Mouse (Mus musculus) heart, embryonic 13.5 days (tissue): Measurements from ENCODE around the gene Slc8a2. TPM values are rescaled to one million over a fixed set of nuclear protein-coding genes. Genes with fewer than 3 reads are reported as not detected.

Source experiments
- ATAC-seq: fragments of 200-750 bp; cut with Nextera tagmentation; 2 replicates; pipeline ENCODE4 v1.8.0; 2017; ENCODE audit warnings: moderate TSS enrichment; ENCODE audit not compliant: insufficient number of reproducible peaks, low FRiP score, low TSS enrichment; ENCODE audit errors: extremely low read depth
- H3K27ac ChIP-seq: fragments of 300-500 bp; sonication (generic); replicated peaks from 2 replicates; pipeline ENCODE4 v1.5.1; 2015; ENCODE audit warnings: moderate library complexity, mild to moderate bottlenecking, inconsistent platforms
- H3K27me3 ChIP-seq: fragments of 300-500 bp; sonication (generic); replicated peaks from 2 replicates; pipeline ENCODE4 v1.6.1; 2015; ENCODE audit warnings: mild to moderate bottlenecking, inconsistent platforms
- H3K36me3 ChIP-seq: fragments of 300-500 bp; sonication (generic); 2 replicates; pipeline ENCODE4 v1.6.1; 2015; ENCODE audit warnings: mild to moderate bottlenecking, inconsistent platforms
- H3K4me1 ChIP-seq: fragments of 300-500 bp; sonication (generic); 2 replicates; pipeline ENCODE4 v1.6.1; 2015; ENCODE audit warnings: inconsistent platforms
- H3K4me2 ChIP-seq: fragments of 300-500 bp; sonication (generic); 2 replicates; pipeline ENCODE4 v1.6.1; 2015; ENCODE audit warnings: inconsistent platforms, mild to moderate bottlenecking, moderate library complexity
- H3K4me3 ChIP-seq: fragments of 300-500 bp; sonication (generic); 2 replicates; pipeline ENCODE4 v1.5.1; 2015; ENCODE audit warnings: moderate library complexity, mild to moderate bottlenecking, inconsistent platforms
- H3K9ac ChIP-seq: fragments of 300-500 bp; sonication (generic); 2 replicates; pipeline ENCODE4 v1.6.1; 2015; ENCODE audit warnings: inconsistent platforms, mild to moderate bottlenecking, moderate library complexity
- H3K9me3 ChIP-seq: fragments of 300-500 bp; sonication (generic); 2 replicates; pipeline ENCODE4 v1.6.1; 2016; ENCODE audit warnings: inconsistent platforms
- WGBS: fragments of 180-500 bp; shearing (Covaris S2); methylation state at CpG from one replicate; pipeline ENCODE4 v1.1.7; 2015; ENCODE audit warnings: mixed read lengths; 5-methylcytosine and 5-hydroxymethylcytosine counted together
- polyA plus RNA-seq: library from polyadenylated mRNA; unstranded; fragments of >200 nt; fragmentation: Nextera tagmentation; extraction: Ambion mirVana; gene quantifications from 2 replicates; pipeline ENCODE4 v1.2.1, GENCODE M21; 2015

Gene Slc8a2
- polyA plus RNA-seq, 1 experiment from 2014 or later, result 0.20 TPM

DNA sequence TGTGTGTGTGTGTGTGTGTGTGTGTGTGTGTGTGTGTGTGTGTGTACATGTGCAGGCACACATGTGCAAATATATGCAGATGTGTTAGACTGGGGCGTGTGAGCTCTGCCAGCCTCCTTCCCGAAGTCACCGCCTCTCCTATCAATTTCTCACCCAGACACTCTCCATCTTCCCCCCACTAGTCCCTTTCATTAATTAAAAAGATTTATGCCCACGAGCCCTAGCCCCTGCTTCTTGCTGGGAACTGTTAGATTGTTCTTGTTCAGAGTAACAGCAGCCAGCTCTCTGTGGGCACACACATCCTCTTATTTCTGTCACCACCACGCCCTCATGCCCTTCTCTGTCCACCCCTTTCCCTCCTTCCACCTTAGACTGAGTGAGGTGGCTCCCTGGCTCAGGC lies 43.5 kb downstream of the Slc8a2 start:
- ATAC-seq, result no peak
- H3K36me3 ChIP-seq, result no peaks in the 10 kb centered on the region
- peaks cover 1% of the 10 kb centered on the region; the same call in 1 of the 2 replicates for H3K9me3 ChIP-seq
- 54% methylated on average over 5 of the region's 5 CpGs for WGBS
- H3K4me3 ChIP-seq, result no peak overlapping the region
- H3K9ac ChIP-seq, result no peak overlapping the region
- H3K27ac ChIP-seq, result no peak overlapping the region
- peaks cover 27% of the 10 kb centered on the region for H3K27me3 ChIP-seq
- H3K4me1 ChIP-seq, result peaks cover 25% of the 10 kb centered on the region
- H3K4me2 ChIP-seq, result no peak overlapping the region

DNA sequence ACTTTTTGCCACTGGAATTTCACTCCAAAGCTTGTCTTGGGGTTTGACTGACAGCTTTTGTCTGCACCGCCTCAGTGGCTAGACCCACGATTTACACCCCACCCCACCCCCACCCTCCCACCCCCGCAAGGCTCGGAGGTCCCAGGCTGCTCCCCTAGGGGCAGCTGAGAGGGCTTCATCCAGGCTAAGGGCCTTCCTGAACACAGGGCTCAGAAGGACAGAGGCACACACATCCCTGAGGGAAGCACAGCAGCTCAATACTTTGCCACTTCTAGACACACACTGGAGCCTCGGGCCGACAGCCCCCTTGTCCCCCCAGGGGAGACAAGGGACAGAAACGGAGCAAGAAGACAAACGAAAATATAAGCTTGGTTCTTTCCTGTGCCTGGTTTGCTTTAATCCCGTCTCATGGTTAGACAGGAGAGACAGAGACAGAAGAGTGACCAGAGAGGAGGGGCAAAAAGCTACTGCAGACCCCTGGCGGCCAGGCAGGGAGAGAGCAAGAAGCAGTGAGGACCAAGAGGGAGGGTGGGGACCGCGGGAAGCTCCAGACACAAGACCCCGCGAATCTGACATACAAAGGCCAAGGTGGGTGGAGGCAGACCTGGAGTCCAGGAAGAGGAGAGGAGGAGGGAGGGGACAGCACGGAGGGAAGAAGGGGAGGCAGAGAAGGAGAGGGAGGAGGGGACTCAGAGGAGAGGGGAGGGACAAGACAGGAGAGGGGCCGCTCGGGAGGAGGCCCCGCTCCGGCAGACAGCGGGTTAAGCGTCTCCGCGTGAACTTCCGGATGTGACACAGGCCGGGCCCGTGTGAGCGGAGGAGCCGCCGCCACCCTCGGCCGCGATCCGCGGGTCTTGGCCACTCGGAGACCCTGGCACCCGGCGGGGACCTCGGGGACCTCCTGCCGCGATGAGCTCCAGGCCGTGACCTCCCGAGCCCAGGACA lies 45.2 kb downstream of the Slc8a2 start, which contains the start of gene Meis3:
TSS of gene Meis3 (plus strand) at position 494 of the 945 bp plus-strand sequence.
- peak within 1 kb of the TSS; percentile 88 for H3K4me2 ChIP-seq
- peak; percentile 55; the same call in 1 of the 2 replicates for ATAC-seq
- H3K36me3 ChIP-seq, result peaks cover 14% of the 10 kb centered on the region
- H3K4me1 ChIP-seq, result peaks cover 25% of the 10 kb centered on the region
- peak within 1 kb of the TSS; percentile 71 for H3K4me3 ChIP-seq
- peaks cover 23% of the 10 kb centered on the region for H3K27me3 ChIP-seq
- peak within 1 kb of the TSS; percentile 86 for H3K9ac ChIP-seq
- H3K27ac ChIP-seq, result 0 out of 2 replicates have a peak within 1 kb of the TSS, but pooled peaks have one; percentile 50
- H3K9me3 ChIP-seq, result no peaks in the 10 kb centered on the region
- 1% methylated on average over 36 of the region's 42 CpGs for WGBS

DNA sequence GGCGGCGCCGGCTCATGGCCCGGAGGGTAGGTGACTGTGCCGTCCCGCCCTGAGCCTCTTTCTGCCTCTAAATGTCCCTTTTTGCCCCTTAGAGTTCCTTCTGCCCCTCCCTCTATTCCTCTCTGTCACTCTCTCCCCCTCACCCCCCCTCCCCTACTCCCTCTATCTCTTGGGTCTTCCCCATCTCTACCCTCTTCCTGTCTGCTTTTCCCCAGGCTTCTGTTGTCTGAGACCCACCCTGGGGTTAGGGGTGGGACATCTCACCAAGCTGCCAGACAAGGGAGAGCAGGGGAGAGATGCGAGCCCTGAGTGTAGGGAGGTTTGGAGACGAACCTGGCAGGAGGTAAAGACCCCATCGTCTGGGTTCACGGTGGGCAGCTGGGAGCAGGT lies 45.9 kb downstream of the Slc8a2 start:
- H3K9me3 ChIP-seq, result no peaks in the 10 kb centered on the region
- H3K36me3 ChIP-seq, result peaks cover 15% of the 10 kb centered on the region
- H3K27ac ChIP-seq, result 0 out of 2 replicates have a peak overlapping the region, but pooled peaks have one; percentile 50
- H3K9ac ChIP-seq, result peak overlapping the region; percentile 86
- WGBS, result 0% methylated on average over 10 of the region's 10 CpGs
- peaks cover 23% of the 10 kb centered on the region for H3K27me3 ChIP-seq
- H3K4me2 ChIP-seq, result peak overlapping the region; percentile 88
- peaks cover 25% of the 10 kb centered on the region for H3K4me1 ChIP-seq
- ATAC-seq, result no peak
- H3K4me3 ChIP-seq, result peak overlapping the region; percentile 71

DNA sequence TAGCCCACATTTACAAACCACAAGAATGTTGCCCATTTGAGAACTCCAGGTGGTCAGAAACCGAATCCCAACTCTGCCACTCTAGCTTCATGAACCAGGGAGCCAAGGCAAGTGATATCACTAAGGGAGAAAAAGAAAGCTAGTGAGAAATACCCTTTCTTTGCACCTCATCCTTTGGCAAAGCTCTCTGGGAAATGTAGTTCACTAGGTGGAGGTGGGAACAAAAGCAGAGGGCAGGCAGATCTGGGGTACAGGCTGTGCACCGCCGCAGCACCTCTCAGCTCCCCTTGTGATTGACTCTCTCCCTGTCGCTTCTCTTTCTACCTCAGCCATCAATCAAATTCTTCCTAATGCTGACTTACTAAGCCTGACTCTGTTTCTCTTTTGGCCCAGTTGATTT lies 48.5 kb downstream of the Slc8a2 start:
- Histone ChIP-seq H3K36me3 (peaks cover 15% of the 10 kb centered on the region), H3K4me3 (no peak overlapping the region), H3K27ac (no peak overlapping the region), H3K27me3 (peaks cover 14% of the 10 kb centered on the region), H3K4me2 (no peak overlapping the region), H3K4me1 (peaks cover 24% of the 10 kb centered on the region), H3K9ac (no peak overlapping the region), H3K9me3 (no peaks in the 10 kb centered on the region)
- 71% methylated on average over 4 of the region's 4 CpGs for WGBS
- no peak for ATAC-seq

DNA sequence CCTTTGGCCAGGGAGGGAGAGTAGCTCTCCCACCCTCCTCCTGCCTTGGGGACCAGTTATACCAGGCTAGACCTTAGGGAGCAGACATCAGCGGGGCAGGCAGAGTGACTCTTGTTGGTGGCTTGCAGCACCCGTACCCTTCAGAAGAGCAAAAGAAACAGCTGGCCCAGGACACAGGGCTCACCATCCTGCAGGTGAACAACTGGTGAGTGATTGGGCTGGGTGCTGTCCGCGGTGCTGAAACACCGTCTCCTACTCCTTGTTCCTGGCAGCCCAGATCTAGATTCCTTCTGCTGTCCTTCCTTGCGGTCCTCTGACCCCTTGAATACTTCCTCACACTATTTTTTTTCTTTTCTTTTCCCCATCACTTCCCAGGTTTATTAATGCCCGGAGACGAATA lies 54.0 kb downstream of the Slc8a2 start:
- Histone ChIP-seq H3K9me3 (no peaks in the 10 kb centered on the region), H3K4me2 (no peak overlapping the region), H3K9ac (no peak overlapping the region), H3K4me1 (no peaks in the 10 kb centered on the region), H3K4me3 (no peak overlapping the region), H3K36me3 (peaks cover 24% of the 10 kb centered on the region), H3K27ac (no peak overlapping the region), H3K27me3 (no peaks in the 10 kb centered on the region; the same call in 1 of the 2 replicates)
- WGBS, result 18% methylated on average over 8 of the region's 8 CpGs
- ATAC-seq, result no peak

DNA sequence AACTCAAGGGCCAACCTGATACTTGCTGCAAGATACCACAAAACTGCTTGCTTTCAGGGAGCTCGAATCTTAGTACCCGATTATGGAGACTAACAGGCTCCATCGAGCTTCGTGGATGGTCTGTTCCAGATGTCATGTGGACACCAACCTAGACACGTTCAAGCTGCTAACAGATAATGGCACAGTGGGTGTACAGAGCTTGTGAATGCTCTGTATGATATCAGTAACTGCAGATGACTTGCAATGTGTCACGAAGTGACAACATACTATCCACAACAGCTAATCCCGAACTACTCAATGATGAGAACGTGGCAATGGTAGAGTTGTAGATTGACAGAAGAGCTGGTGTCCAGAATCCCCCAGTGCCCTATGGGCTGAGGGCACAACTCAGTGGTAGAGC lies 57.9 kb downstream of the Slc8a2 start:
- peaks cover 11% of the 10 kb centered on the region for H3K36me3 ChIP-seq

DNA sequence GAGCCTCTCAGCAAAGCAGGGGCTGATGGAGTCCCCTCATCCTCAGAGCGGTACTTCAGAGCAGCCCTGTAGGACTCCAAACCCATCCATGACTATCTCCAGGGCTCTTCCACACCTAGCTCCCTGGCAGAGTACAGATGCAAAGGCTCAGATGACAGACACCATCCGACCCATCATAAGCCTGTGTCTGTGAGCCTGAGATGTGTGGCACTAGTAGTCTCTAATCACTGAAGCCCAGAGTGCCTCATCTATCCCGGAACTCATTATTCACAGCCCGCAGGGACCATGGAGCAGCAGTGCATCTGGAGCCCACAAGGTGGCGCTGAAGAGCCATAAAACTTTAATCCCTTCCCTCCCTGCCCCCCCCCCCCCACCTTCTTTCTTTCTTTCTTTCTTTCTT lies 62.7 kb downstream of the Slc8a2 start:
- H3K9ac ChIP-seq, result no peak overlapping the region
- no peak overlapping the region for H3K27ac ChIP-seq
- peaks cover 13% of the 10 kb centered on the region for H3K27me3 ChIP-seq
- H3K36me3 ChIP-seq, result peaks cover 19% of the 10 kb centered on the region
- H3K9me3 ChIP-seq, result no peaks in the 10 kb centered on the region
- no peak for ATAC-seq
- WGBS, result 14% methylated on average over 5 of the region's 5 CpGs
- H3K4me1 ChIP-seq, result 0 out of 2 replicates have a peak, but pooled peaks cover 4% of the 10 kb centered on the region
- H3K4me3 ChIP-seq, result no peak overlapping the region
- no peak overlapping the region for H3K4me2 ChIP-seq

More for the DNA sequence above, 57.9 kb downstream of the Slc8a2 start:
- WGBS, result 70% methylated on average over 8 of the region's 8 CpGs
- Histone ChIP-seq H3K4me2 (no peak overlapping the region), H3K9ac (no peak overlapping the region), H3K4me3 (no peak overlapping the region), H3K27me3 (peaks cover 13% of the 10 kb centered on the region), H3K4me1 (0 out of 2 replicates have a peak, but pooled peaks cover 4% of the 10 kb centered on the region), H3K9me3 (no peaks in the 10 kb centered on the region), H3K27ac (no peak overlapping the region)
- ATAC-seq, result no peak

DNA sequence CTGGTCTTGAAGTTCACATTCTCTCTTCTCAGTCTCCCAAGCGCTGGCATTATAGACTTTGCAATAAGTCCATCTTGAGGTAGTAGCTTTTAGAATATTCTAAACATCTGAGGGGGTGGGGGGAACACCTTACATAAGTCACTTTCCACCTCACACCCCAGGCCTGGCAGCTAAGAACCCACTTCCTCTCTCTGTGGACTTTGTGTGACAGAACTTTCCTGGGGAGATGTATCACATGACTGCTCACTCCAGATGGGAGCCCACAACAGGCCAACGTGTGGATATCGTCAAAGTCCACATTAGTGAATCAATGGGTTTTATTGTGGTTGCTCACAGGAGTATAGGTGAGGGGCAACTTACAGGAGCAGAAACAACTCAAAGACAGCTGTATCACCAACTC lies 64.1 kb downstream of the Slc8a2 start:
- 0 out of 2 replicates have a peak, but pooled peaks cover 4% of the 10 kb centered on the region for H3K4me1 ChIP-seq
- H3K9ac ChIP-seq, result no peak overlapping the region
- H3K9me3 ChIP-seq, result no peaks in the 10 kb centered on the region
- no peak overlapping the region for H3K27ac ChIP-seq
- H3K36me3 ChIP-seq, result peaks cover 33% of the 10 kb centered on the region
- ATAC-seq, result no peak
- H3K27me3 ChIP-seq, result peaks cover 13% of the 10 kb centered on the region; the same call in 1 of the 2 replicates
- 55% methylated on average over 3 of the region's 3 CpGs for WGBS
- H3K4me2 ChIP-seq, result no peak overlapping the region
- H3K4me3 ChIP-seq, result no peak overlapping the region

DNA sequence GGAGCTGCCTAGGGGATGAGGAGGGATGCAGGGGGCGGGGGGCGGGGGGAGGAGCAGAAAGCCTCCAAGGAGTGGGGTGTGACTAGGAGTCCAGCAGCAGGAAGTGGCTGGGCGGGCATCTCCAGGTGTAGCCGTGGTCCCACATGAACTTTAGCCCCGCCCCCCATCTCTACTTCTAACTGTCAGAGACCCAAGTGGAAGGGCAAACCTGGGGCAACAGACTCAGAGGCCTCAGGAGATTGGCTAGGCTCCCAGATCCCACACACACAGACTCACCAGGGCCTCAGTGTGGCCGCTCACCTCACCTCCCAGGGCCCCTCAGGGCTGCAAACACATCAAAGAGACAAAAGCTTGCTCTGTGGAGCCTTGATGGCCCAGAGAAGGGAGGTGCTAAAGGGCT lies 67.0 kb downstream of the Slc8a2 start:
- H3K9me3 ChIP-seq, result no peaks in the 10 kb centered on the region
- 57% methylated on average over 6 of the region's 6 CpGs for WGBS
- H3K27ac ChIP-seq, result no peak overlapping the region
- ATAC-seq, result no peak
- H3K36me3 ChIP-seq, result peaks cover 61% of the 10 kb centered on the region
- no peak overlapping the region for H3K4me2 ChIP-seq
- no peak overlapping the region for H3K9ac ChIP-seq
- 0 out of 2 replicates have a peak, but pooled peaks cover under 1% of the 10 kb centered on the region for H3K27me3 ChIP-seq
- no peak overlapping the region for H3K4me3 ChIP-seq
- H3K4me1 ChIP-seq, result no peaks in the 10 kb centered on the region

DNA sequence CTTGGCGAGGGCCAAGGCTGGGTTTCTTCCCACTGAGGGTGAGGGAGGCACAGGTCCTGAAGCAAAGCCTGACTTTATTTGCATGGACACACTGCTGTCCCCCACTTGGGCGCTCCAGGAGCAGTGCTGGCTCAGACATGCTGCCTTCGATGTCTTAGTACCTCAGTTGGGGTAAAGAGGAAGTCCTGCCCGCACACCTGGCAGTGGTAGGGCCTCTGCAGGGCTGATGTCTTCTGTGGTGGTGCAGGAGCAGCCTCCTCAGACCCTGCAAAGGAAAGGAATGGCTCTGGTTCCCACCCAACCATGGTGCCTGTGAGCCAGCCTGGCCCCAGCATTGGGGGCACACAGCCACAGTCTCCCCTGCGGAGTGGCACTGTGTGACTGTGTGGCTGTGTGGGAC lies 67.5 kb downstream of the Slc8a2 start:
- H3K9me3 ChIP-seq, result no peaks in the 10 kb centered on the region
- no peak overlapping the region for H3K9ac ChIP-seq
- 59% methylated on average over 5 of the region's 5 CpGs for WGBS
- no peak overlapping the region for H3K27ac ChIP-seq
- H3K4me2 ChIP-seq, result no peak overlapping the region
- H3K4me3 ChIP-seq, result no peak overlapping the region
- H3K36me3 ChIP-seq, result peaks cover 67% of the 10 kb centered on the region
- no peaks in the 10 kb centered on the region for H3K27me3 ChIP-seq
- ATAC-seq, result no peak
- H3K4me1 ChIP-seq, result no peaks in the 10 kb centered on the region

DNA sequence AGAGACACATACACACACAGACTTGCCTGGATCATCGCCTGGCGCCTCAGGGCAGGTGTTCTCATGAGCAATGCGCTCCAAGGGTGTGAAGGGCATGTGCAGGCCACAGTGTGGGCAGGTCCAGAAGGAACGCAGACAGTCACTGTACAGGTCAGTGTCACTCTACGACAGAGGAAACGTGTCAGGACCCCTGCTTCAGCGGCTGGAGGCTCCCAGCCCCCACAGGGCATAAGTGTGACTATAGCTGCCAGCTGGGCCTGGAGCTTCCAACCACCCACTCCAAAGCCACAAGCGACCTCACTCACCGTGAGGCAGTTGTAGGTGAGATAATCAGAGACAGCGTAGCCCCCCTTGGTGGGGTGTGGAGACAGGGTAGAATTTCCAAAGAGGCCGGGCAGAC lies 68.9 kb downstream of the Slc8a2 start:
- Histone ChIP-seq H3K9me3 (no peaks in the 10 kb centered on the region), H3K27ac (no peak overlapping the region), H3K9ac (no peak overlapping the region), H3K4me1 (no peaks in the 10 kb centered on the region), H3K4me3 (no peak overlapping the region), H3K27me3 (no peaks in the 10 kb centered on the region), H3K4me2 (no peak overlapping the region), H3K36me3 (peaks cover 81% of the 10 kb centered on the region)
- ATAC-seq, result no peak
- 75% methylated on average over 11 of the region's 11 CpGs for WGBS
